Comparison of ENCODE assay signal across 7 mouse cellular contexts in genomic region chr14:122104881-122105280, GRCm38 (mm10). TPM values are rescaled to one million over a fixed set of nuclear protein-coding genes. Genes with fewer than 3 reads are reported as not detected.
DNase-seq lines count a peak whose midpoint lies in the region; ATAC-seq lines count a peak whose summit lies in the region.

No protein-coding gene starts in this region.

- H3K27ac ChIP-seq in intestine, embryonic 16.5 days (ENCODE audit: low read length), result peak overlapping the region; percentile 87
- peak overlapping the region; percentile 64 for H3K27ac ChIP-seq in midbrain, embryonic 11.5 days (ENCODE audit: low read depth, low read length)

- peak overlapping the region; percentile 46 for H3K4me3 ChIP-seq in intestine, embryonic 16.5 days (ENCODE audit: low read length)
- peak overlapping the region; percentile 33 for H3K4me3 ChIP-seq in midbrain, embryonic 11.5 days (ENCODE audit: low read depth, low read length)

- no peaks in the 10 kb centered on the region for H3K36me3 ChIP-seq in intestine, embryonic 16.5 days (ENCODE audit: control insufficient read depth, insufficient read depth, low read length)
- no peaks in the 10 kb centered on the region for H3K36me3 ChIP-seq in midbrain, embryonic 11.5 days (ENCODE audit: control insufficient read depth, insufficient read depth, low read length)

- H3K27me3 ChIP-seq in intestine, embryonic 16.5 days (replicated peaks; ENCODE audit: control insufficient read depth, insufficient read depth, low read length), result no peaks in the 10 kb centered on the region
- no peaks in the 10 kb centered on the region for H3K27me3 ChIP-seq in midbrain, embryonic 11.5 days (ENCODE audit: control insufficient read depth, insufficient read depth, low read length)

- H3K4me1 ChIP-seq in intestine, embryonic 16.5 days (ENCODE audit: control insufficient read depth, insufficient read depth, low read length), result peaks cover 21% of the 10 kb centered on the region
- peaks cover 19% of the 10 kb centered on the region for H3K4me1 ChIP-seq in midbrain, embryonic 11.5 days (ENCODE audit: control insufficient read depth, insufficient read depth, low read length)

- peak overlapping the region; percentile 69 for H3K9ac ChIP-seq in intestine, embryonic 16.5 days (ENCODE audit: low read depth, low read length)
- H3K9ac ChIP-seq in midbrain, embryonic 11.5 days (ENCODE audit: low read length), result peak overlapping the region; percentile 61

- ATAC-seq in intestine, embryonic 16.5 days, result peak; percentile 93
- ATAC-seq in midbrain, embryonic 11.5 days (ENCODE audit: low FRiP score), result peak; percentile 89

- peak; percentile 97 for DNase-seq in adrenal gland, adult 8-10 months
- peak; percentile 94 for DNase-seq in embryo, embryonic 9.5 days (ENCODE audit: extremely low spot score)
- DNase-seq in gastrocnemius, postnatal 4 days (ENCODE audit: low spot score in 2 of 2), result peak; percentile 83 to 92
- peak; percentile 90 for DNase-seq in left cerebral cortex, postnatal 36 days (ENCODE audit: low spot score in 2 of 2)
- peak; percentile 98 for DNase-seq in midbrain, embryonic 11.5 days (ENCODE audit: low spot score, missing footprints)
- DNase-seq in skeletal muscle tissue, adult 2 months (ENCODE audit: low read depth, low spot score), result peak; percentile 94

- peak overlapping the region; percentile 60 for H3K4me2 ChIP-seq in intestine, embryonic 16.5 days (ENCODE audit: low read depth, low read length)
- peak overlapping the region; percentile 51 for H3K4me2 ChIP-seq in midbrain, embryonic 11.5 days

- 2% methylated on average over 24 of the region's 24 CpGs for WGBS in intestine, embryonic 16.5 days
- WGBS in midbrain, embryonic 11.5 days, result 2% methylated on average over 24 of the region's 24 CpGs

- H3K9me3 ChIP-seq in intestine, embryonic 16.5 days (ENCODE audit: control insufficient read depth, low read length), result no peaks in the 10 kb centered on the region
- H3K9me3 ChIP-seq in midbrain, embryonic 11.5 days (ENCODE audit: control insufficient read depth, low read length), result no peaks in the 10 kb centered on the region

- intact Hi-C loops in left cerebral cortex, postnatal 36 days (cut with DNase I), result loop anchor here (5.0 kb wide), 1 partner anchor 228 kb away; the partner anchor contains the start of gene Ubac2

RNA-seq across cellular contexts. Expression of gene Tm9sf2, which starts 2.0 kb away (rescaled TPM):
- total RNA-seq in adrenal gland, adult 8-10 months (2022), result 100 to 1,000 TPM; 156 to 193 (median 181) TPM
- 10 to 100 TPM; 76.2 to 79.7 TPM for total RNA-seq in gastrocnemius, postnatal 4 days (2021)
- polyA plus RNA-seq in intestine, embryonic 16.5 days (2015; fragmentation: Nextera tagmentation; extraction: Ambion mirVana), result 293 and 308 TPM in 2 replicates
- total RNA-seq in left cerebral cortex, postnatal 36 days (2021), result 100 to 1,000 TPM; 101 to 117 TPM
- 135 and 153 TPM in 2 replicates for polyA plus RNA-seq in midbrain, embryonic 11.5 days (2014; fragmentation: Nextera tagmentation; extraction: Ambion mirVana)

Comparison
In these comparisons a context has a peak if more than half of its experiments do, and no peak if none do; other contexts are left out.
1. Peak in every context shown above with its lines: DNase-seq, ATAC-seq, H3K4me3 ChIP-seq and H3K27ac ChIP-seq.